Mouse (Mus musculus): ENCODE results near the gene Fam208b.
A peak's percentile ranks its signal among the peaks of the same experiment; 100 is the strongest.

- TF ChIP-seq POLR2A (IDR thresholded peaks at IDR 0.05; ENCODE audit: insufficient read depth, low read depth, low read length) = no peak
- peak; percentile 38 for TF ChIP-seq CTCF (IDR thresholded peaks at IDR 0.05)
Observed at GRCm38 (mm10) chr13:3544925-3545324, 66.0 kb downstream of the Fam208b start.
